Mouse (Mus musculus) testis, adult 2 months (tissue): ENCODE results near the gene Stc2. TPM values are rescaled to one million over a fixed set of nuclear protein-coding genes. Genes with fewer than 3 reads are reported as not detected.

ENCODE experiments used
- H3K27ac ChIP-seq: fragments of 200-500 bp; 2 replicates; pipeline ENCODE4 v1.5.1; 2012; ENCODE audit warnings: low read depth, low read length; ENCODE audit not compliant: control insufficient read depth, insufficient read depth
- H3K27me3 ChIP-seq: fragments of 200-500 bp; 2 replicates; pipeline ENCODE4 v1.6.1; 2012; ENCODE audit warnings: mild to moderate bottlenecking, low read length, moderate library complexity; ENCODE audit not compliant: control insufficient read depth, insufficient read depth
- H3K36me3 ChIP-seq: fragments of 200-500 bp; 2 replicates; pipeline ENCODE4 v1.6.1; 2012; ENCODE audit warnings: mild to moderate bottlenecking, low read length; ENCODE audit not compliant: control insufficient read depth, insufficient read depth
- H3K4me1 ChIP-seq: fragments of 200-500 bp; 2 replicates; pipeline ENCODE4 v1.6.1; 2012; ENCODE audit warnings: low read length; ENCODE audit not compliant: control insufficient read depth, insufficient read depth
- H3K4me3 ChIP-seq: fragments of 200-500 bp; 2 replicates; pipeline ENCODE4 v1.5.1; 2012; ENCODE audit warnings: low read depth, mild to moderate bottlenecking, low read length, moderate library complexity, mixed read lengths; ENCODE audit not compliant: control insufficient read depth
- CTCF ChIP-seq: fragments of 200-500 bp; IDR thresholded peaks from 2 replicates; pipeline ENCODE4 v1.5.1; 2012; ENCODE audit warnings: low read depth, mild to moderate bottlenecking, inconsistent platforms, low read length, moderate library complexity; ENCODE audit not compliant: control insufficient read depth, insufficient read depth, insufficient replicate concordance
- POLR2A ChIP-seq: fragments of 200-500 bp; IDR thresholded peaks from 2 replicates; pipeline ENCODE4 v1.6.1; 2012; ENCODE audit warnings: low read depth, mild to moderate bottlenecking, inconsistent platforms, low read length, moderate library complexity; ENCODE audit not compliant: control insufficient read depth
- polyA plus RNA-seq: library from polyadenylated mRNA; depleted of rRNA; stranded (reverse); fragments of >200 nt; gene quantifications from 2 replicates; pipeline ENCODE4 v1.2.3, GENCODE M21; 2012; rRNA removed

Stc2 gene
- 0.65 and 0.77 TPM in 2 replicates for polyA plus RNA-seq

- no peaks in the 10 kb centered on the region for H3K36me3 ChIP-seq
- no peaks in the 10 kb centered on the region for H3K27me3 ChIP-seq
- TF ChIP-seq POLR2A (no peak), CTCF (no peak)
- H3K4me1 ChIP-seq: peaks cover 3% of the 10 kb centered on the region; the same call in 1 of the 2 replicates
- H3K27ac ChIP-seq: no peak within 1 kb of the TSS
- peak within 1 kb of the TSS; percentile 71 for H3K4me3 ChIP-seq
Observed at GRCm38 (mm10) chr11:31369648-31370286, at the start of gene Stc2. TSS of gene Stc2 (minus strand) at chr11:31370074.

GRCm38 (mm10) chr11:31417071-31417470 lies 47.2 kb upstream of the Stc2 start:
- TF ChIP-seq POLR2A (no peak), CTCF (no peak)
- H3K4me3 ChIP-seq: peak overlapping the region; percentile 20; the same call in 1 of the 2 replicates
- H3K27me3 ChIP-seq: no peaks in the 10 kb centered on the region

DNA sequence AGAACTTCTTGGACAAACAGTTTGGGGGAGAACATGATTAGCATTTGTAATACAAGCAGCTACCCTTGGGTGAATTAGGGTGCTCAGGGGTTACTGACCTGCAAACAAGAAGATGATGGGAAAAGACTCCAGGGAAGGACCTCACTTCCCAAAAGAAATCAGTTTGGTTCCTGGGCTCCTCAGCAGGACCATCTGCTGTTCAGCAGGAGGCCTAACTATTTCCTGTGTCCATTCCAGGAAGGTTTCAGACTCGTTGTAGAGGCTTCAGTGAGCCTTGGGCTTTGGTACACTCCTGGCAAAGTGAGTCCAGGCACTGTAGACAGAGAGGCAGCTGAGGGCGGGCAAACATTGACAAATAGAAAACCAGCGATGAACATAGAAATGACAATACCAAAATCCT lies 42.5 kb upstream of the Stc2 start:
- Histone ChIP-seq H3K36me3 (no peaks in the 10 kb centered on the region), H3K27ac (no peak overlapping the region), H3K27me3 (no peaks in the 10 kb centered on the region), H3K4me3 (no peak overlapping the region), H3K4me1 (no peaks in the 10 kb centered on the region)
- TF ChIP-seq CTCF (no peak), POLR2A (no peak)

More at GRCm38 (mm10) chr11:31417071-31417470, 47.2 kb upstream of the Stc2 start:
- no peak overlapping the region for H3K27ac ChIP-seq
- H3K36me3 ChIP-seq: no peaks in the 10 kb centered on the region
- no peaks in the 10 kb centered on the region for H3K4me1 ChIP-seq

GRCm38 (mm10) chr11:31406736-31407135 lies 36.9 kb upstream of the Stc2 start:
- no peaks in the 10 kb centered on the region for H3K36me3 ChIP-seq
- TF ChIP-seq CTCF (no peak), POLR2A (no peak)
- H3K27ac ChIP-seq: no peak overlapping the region
- H3K27me3 ChIP-seq: no peaks in the 10 kb centered on the region
- no peaks in the 10 kb centered on the region for H3K4me1 ChIP-seq
- no peak overlapping the region for H3K4me3 ChIP-seq

DNA sequence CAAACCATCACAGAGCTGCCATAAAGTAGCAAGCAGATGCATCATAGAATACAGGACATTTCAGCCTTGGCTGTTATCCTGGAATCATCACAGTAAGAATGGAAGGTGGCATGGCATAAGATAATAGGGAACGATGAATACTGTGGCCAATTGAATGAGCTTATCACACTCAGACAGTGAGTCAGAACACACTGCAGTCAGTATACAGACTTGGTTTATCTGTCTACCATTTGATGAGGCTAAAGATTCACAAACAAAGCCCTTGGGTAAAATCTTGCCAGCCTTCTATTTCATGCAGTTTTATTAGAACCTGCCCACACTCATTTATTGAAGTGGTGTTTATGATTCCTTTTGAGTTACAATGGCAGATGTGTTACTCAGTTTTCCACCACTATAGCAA lies 33.2 kb upstream of the Stc2 start:
- Histone ChIP-seq H3K27me3 (no peaks in the 10 kb centered on the region), H3K4me1 (no peaks in the 10 kb centered on the region), H3K27ac (no peak overlapping the region), H3K36me3 (no peaks in the 10 kb centered on the region), H3K4me3 (no peak overlapping the region)
- no peak for TF ChIP-seq CTCF
- no peak for TF ChIP-seq POLR2A

GRCm38 (mm10) chr11:31398604-31399003 lies 28.7 kb upstream of the Stc2 start:
- no peak for TF ChIP-seq CTCF
- no peak for TF ChIP-seq POLR2A
- no peak overlapping the region for H3K4me3 ChIP-seq
- no peaks in the 10 kb centered on the region; the same call in 1 of the 2 replicates for H3K4me1 ChIP-seq
- no peaks in the 10 kb centered on the region for H3K36me3 ChIP-seq
- no peaks in the 10 kb centered on the region for H3K27me3 ChIP-seq
- no peak overlapping the region for H3K27ac ChIP-seq

GRCm38 (mm10) chr11:31396638-31397417 lies 27.0 kb upstream of the Stc2 start:
- H3K27ac ChIP-seq: no peak overlapping the region
- peaks cover 2% of the 10 kb centered on the region; the same call in 1 of the 2 replicates for H3K4me1 ChIP-seq
- TF ChIP-seq CTCF: no peak
- no peak for TF ChIP-seq POLR2A
- no peaks in the 10 kb centered on the region for H3K27me3 ChIP-seq
- peak overlapping the region; percentile 41 for H3K4me3 ChIP-seq
- H3K36me3 ChIP-seq: no peaks in the 10 kb centered on the region

- Histone ChIP-seq H3K4me1 (peaks cover 2% of the 10 kb centered on the region; the same call in 1 of the 2 replicates), H3K36me3 (no peaks in the 10 kb centered on the region), H3K27me3 (no peaks in the 10 kb centered on the region), H3K4me3 (no peak overlapping the region), H3K27ac (no peak overlapping the region)
- TF ChIP-seq CTCF (no peak), POLR2A (no peak)
Observed at GRCm38 (mm10) chr11:31394026-31394425, 24.2 kb upstream of the Stc2 start.
